Mouse (Mus musculus): Measurements from ENCODE around the gene Vwa7. TPM values are rescaled to one million over a fixed set of nuclear protein-coding genes. Genes with fewer than 3 reads are reported as not detected.
"Not testable (repeated sequence)": the region's sequence is repeated elsewhere in the genome, so short reads cannot be mapped to it uniquely, and the experiment has no call there.

Vwa7 gene
- polyA plus RNA-seq (2012; rRNA removed): 0.72 and 0.90 TPM in 2 replicates

- no peak for TF ChIP-seq POLR2A (IDR thresholded peaks at IDR 0.05; ENCODE audit: low read depth, low read length)
- no peak for TF ChIP-seq CTCF (IDR thresholded peaks at IDR 0.05; ENCODE audit: extremely low read depth, insufficient read depth, insufficient read length, insufficient replicate concordance)
- H3K27ac ChIP-seq (ENCODE audit: insufficient read depth, low read length): no peak within 1 kb of the TSS
- peaks cover 13% of the 10 kb centered on the region for H3K4me1 ChIP-seq (ENCODE audit: control insufficient read depth, insufficient read depth, insufficient read length)
- no peaks in the 10 kb centered on the region for H3K27me3 ChIP-seq (ENCODE audit: control insufficient read depth, insufficient read depth, low read length)
- peaks cover 49% of the 10 kb centered on the region for H3K36me3 ChIP-seq (ENCODE audit: control insufficient read depth, insufficient read depth, low read length)
- H3K4me3 ChIP-seq (ENCODE audit: extremely low read depth, insufficient read depth, insufficient read length): no peak within 1 kb of the TSS
- no peak for DNase-seq (ENCODE audit: low read depth in 1 of 2, low spot score in 2 of 2)
- 55% methylated on average over 12 of the region's 12 CpGs for WGBS
Measured at GRCm38 (mm10) chr17:35016376-35016775, at the start of gene Vwa7. TSS of gene Vwa7 (plus strand) at chr17:35016579.

- not testable (repeated sequence) for DNase-seq (ENCODE audit: low read depth in 1 of 2, low spot score in 2 of 2); H3K27me3 ChIP-seq (ENCODE audit: control insufficient read depth, insufficient read depth, low read length); H3K27ac ChIP-seq (ENCODE audit: insufficient read depth, low read length); H3K4me3 ChIP-seq (ENCODE audit: extremely low read depth, insufficient read depth, insufficient read length); H3K36me3 ChIP-seq (ENCODE audit: control insufficient read depth, insufficient read depth, low read length); H3K4me1 ChIP-seq (ENCODE audit: control insufficient read depth, insufficient read depth, insufficient read length)
- 78% methylated on average over 8 of the region's 11 CpGs for WGBS
Measured at GRCm38 (mm10) chr17:34969822-34970221, 46.6 kb upstream of the Vwa7 start, which contains the start of gene Gm20481. TSS of gene Gm20481 (plus strand) at chr17:34969912.

GRCm38 (mm10) chr17:34970850-34971249, 45.5 kb upstream of the Vwa7 start:
- H3K27me3 ChIP-seq (ENCODE audit: control insufficient read depth, insufficient read depth, low read length); H3K27ac ChIP-seq (ENCODE audit: insufficient read depth, low read length); DNase-seq (ENCODE audit: low read depth in 1 of 2, low spot score in 2 of 2); H3K36me3 ChIP-seq (ENCODE audit: control insufficient read depth, insufficient read depth, low read length); H3K4me1 ChIP-seq (ENCODE audit: control insufficient read depth, insufficient read depth, insufficient read length); H3K4me3 ChIP-seq (ENCODE audit: extremely low read depth, insufficient read depth, insufficient read length): not testable (repeated sequence)
- 50% methylated on average over 21 of the region's 37 CpGs for WGBS

- under 1% methylated on average over 15 of the region's 43 CpGs for WGBS
- not testable (repeated sequence) for H3K27ac ChIP-seq (ENCODE audit: insufficient read depth, low read length); H3K4me1 ChIP-seq (ENCODE audit: control insufficient read depth, insufficient read depth, insufficient read length); H3K27me3 ChIP-seq (ENCODE audit: control insufficient read depth, insufficient read depth, low read length); H3K36me3 ChIP-seq (ENCODE audit: control insufficient read depth, insufficient read depth, low read length); DNase-seq (ENCODE audit: low read depth in 1 of 2, low spot score in 2 of 2)
- peak overlapping the region; percentile 40 for H3K4me3 ChIP-seq (ENCODE audit: extremely low read depth, insufficient read depth, insufficient read length)
Measured at GRCm38 (mm10) chr17:34971694-34972068, 44.7 kb upstream of the Vwa7 start.

GRCm38 (mm10) chr17:34972069-34972749, 44.2 kb upstream of the Vwa7 start, which contains the start of the genes Hspa1a and Hspa1l:
TSS of gene Hspa1a (minus strand) at chr17:34972156.
TSS of gene Hspa1l (plus strand) at chr17:34972703.
- under 1% methylated on average over 28 of the region's 33 CpGs for WGBS
- H3K4me1 ChIP-seq (ENCODE audit: control insufficient read depth, insufficient read depth, insufficient read length); H3K36me3 ChIP-seq (ENCODE audit: control insufficient read depth, insufficient read depth, low read length); H3K27me3 ChIP-seq (ENCODE audit: control insufficient read depth, insufficient read depth, low read length): not testable (repeated sequence)
- peak; percentile 52 to 71 for DNase-seq (ENCODE audit: low read depth in 1 of 2, low spot score in 2 of 2)
- Histone ChIP-seq H3K27ac (ENCODE audit: insufficient read depth, low read length) (peak within 1 kb of the TSS; percentile 22; the same call in 1 of the 2 replicates), H3K4me3 (ENCODE audit: extremely low read depth, insufficient read depth, insufficient read length) (peak within 1 kb of the TSS; percentile 51)

- Histone ChIP-seq H3K4me1 (ENCODE audit: control insufficient read depth, insufficient read depth, insufficient read length) (peaks cover under 1% of the 10 kb centered on the region; the same call in 1 of the 2 replicates), H3K36me3 (ENCODE audit: control insufficient read depth, insufficient read depth, low read length) (no peaks in the 10 kb centered on the region), H3K27ac (ENCODE audit: insufficient read depth, low read length) (no peak overlapping the region), H3K4me3 (ENCODE audit: extremely low read depth, insufficient read depth, insufficient read length) (no peak overlapping the region), H3K27me3 (ENCODE audit: control insufficient read depth, insufficient read depth, low read length) (no peaks in the 10 kb centered on the region)
- TF ChIP-seq POLR2A (IDR thresholded peaks at IDR 0.05; ENCODE audit: low read depth, low read length) (no peak), CTCF (IDR thresholded peaks at IDR 0.05; ENCODE audit: extremely low read depth, insufficient read depth, insufficient read length, insufficient replicate concordance) (no peak)
- 83% methylated on average over 3 of the region's 3 CpGs for WGBS
- DNase-seq (ENCODE audit: low read depth in 1 of 2, low spot score in 2 of 2): no peak
Measured at GRCm38 (mm10) chr17:34975581-34976492, 40.5 kb upstream of the Vwa7 start.

GRCm38 (mm10) chr17:34977000-34977399, 39.4 kb upstream of the Vwa7 start:
- TF ChIP-seq POLR2A (IDR thresholded peaks at IDR 0.05; ENCODE audit: low read depth, low read length) (no peak), CTCF (IDR thresholded peaks at IDR 0.05; ENCODE audit: extremely low read depth, insufficient read depth, insufficient read length, insufficient replicate concordance) (no peak)
- H3K4me1 ChIP-seq (ENCODE audit: control insufficient read depth, insufficient read depth, insufficient read length): peaks cover 2% of the 10 kb centered on the region; the same call in 1 of the 2 replicates
- 95% methylated on average over 20 of the region's 20 CpGs for WGBS
- H3K36me3 ChIP-seq (ENCODE audit: control insufficient read depth, insufficient read depth, low read length): no peaks in the 10 kb centered on the region
- no peak overlapping the region for H3K4me3 ChIP-seq (ENCODE audit: extremely low read depth, insufficient read depth, insufficient read length)
- H3K27ac ChIP-seq (ENCODE audit: insufficient read depth, low read length): no peak overlapping the region
- no peaks in the 10 kb centered on the region for H3K27me3 ChIP-seq (ENCODE audit: control insufficient read depth, insufficient read depth, low read length)
- no peak for DNase-seq (ENCODE audit: low read depth in 1 of 2, low spot score in 2 of 2)
